Mouse (Mus musculus) MEL (cell line): ENCODE results near the gene Aldh3b1. TPM values are rescaled to one million over a fixed set of nuclear protein-coding genes. Genes with fewer than 3 reads are reported as not detected.

Experiments used
- DNase-seq: peaks from one replicate; pipeline ENCODE4 v3.0.0; 2011; ENCODE audit warnings: low read depth, low spot score
- H3K27ac ChIP-seq: 2 replicates; pipeline ENCODE4 v1.5.1; 2012; ENCODE audit warnings: low read depth, mild to moderate bottlenecking, control low read depth, low read length, moderate library complexity; ENCODE audit not compliant: control insufficient read depth
- H3K27me3 ChIP-seq, 2 experiments: fragments of 150-350 bp in 1 of 2; sonication (generic) in 1 of 2; 2 replicates each; pipeline ENCODE4 v1.6.1; 2012; ENCODE audit warnings: low read length in 2 of 2, mild to moderate bottlenecking in 2 of 2, improper control_type of control experiment in 1 of 2, moderate library complexity in 1 of 2; ENCODE audit not compliant: insufficient read depth in 2 of 2, control insufficient read depth in 1 of 2
- H3K36me3 ChIP-seq, 2 experiments: 2 replicates each; pipeline ENCODE4 v1.6.1; 2012 to 2014; ENCODE audit warnings: low read length in 2 of 2, improper control_type of control experiment in 1 of 2, inconsistent platforms in 1 of 2, mild to moderate bottlenecking in 1 of 2; ENCODE audit not compliant: insufficient read depth in 2 of 2, control insufficient read depth in 1 of 2
- H3K4me1 ChIP-seq, 2 experiments: fragments of 150-350 bp in 1 of 2; sonication (generic) in 1 of 2; 2 replicates each; pipeline ENCODE4 v1.6.1; 2012; ENCODE audit warnings: low read length in 2 of 2, improper control_type of control experiment in 1 of 2, mild to moderate bottlenecking in 1 of 2; ENCODE audit not compliant: insufficient read depth in 2 of 2, control insufficient read depth in 1 of 2
- H3K4me3 ChIP-seq, 2 experiments: fragments of 150-350 bp in 1 of 2; sonication (generic) in 1 of 2; 2 replicates each; pipeline ENCODE4 v1.5.1; 2012; ENCODE audit warnings: low read depth in 2 of 2, low read length in 2 of 2, mild to moderate bottlenecking in 2 of 2, moderate library complexity in 2 of 2, control low read depth in 1 of 2, improper control_type of control experiment in 1 of 2; ENCODE audit not compliant: control insufficient read depth in 1 of 2, insufficient read depth in 1 of 2
- H3K79me2 ChIP-seq: 2 replicates; pipeline ENCODE4 v1.6.1; 2012; ENCODE audit warnings: mild to moderate bottlenecking, low read length, moderate library complexity; ENCODE audit not compliant: control insufficient read depth, poor library complexity, insufficient read depth
- H3K9ac ChIP-seq: 2 replicates; pipeline ENCODE4 v1.6.1; 2012; ENCODE audit warnings: low read depth, mild to moderate bottlenecking, control low read depth, low read length, moderate library complexity; ENCODE audit not compliant: control insufficient read depth, poor library complexity, severe bottlenecking
- H3K9me3 ChIP-seq: fragments of 150-350 bp; sonication (generic); replicated peaks from 2 replicates; pipeline ENCODE4 v1.6.1; 2012; ENCODE audit warnings: mild to moderate bottlenecking, low read length, improper control_type of control experiment, moderate library complexity; ENCODE audit not compliant: insufficient read depth
- CTCF ChIP-seq, 3 experiments: IDR thresholded peaks in 2 of 3; conservative IDR thresholded peaks in 1 of 3; 2 replicates each; pipeline ENCODE4 v1.5.1; 2011 to 2012; ENCODE audit warnings: low read length in 3 of 3, low read depth in 2 of 3, mild to moderate bottlenecking in 2 of 3, improper control_type of control experiment in 1 of 3, inconsistent platforms in 1 of 3, mixed read lengths in 1 of 3, moderate library complexity in 1 of 3; ENCODE audit not compliant: control insufficient read depth in 1 of 3, insufficient read depth in 1 of 3, poor library complexity in 1 of 3, severe bottlenecking in 1 of 3
- ETS1 ChIP-seq: IDR thresholded peaks from 2 replicates; pipeline ENCODE4 v1.6.1; 2012; ENCODE audit warnings: low read depth, mild to moderate bottlenecking, inconsistent platforms, low read length, improper control_type of control experiment, moderate library complexity
- GABPA ChIP-seq: IDR thresholded peaks from 2 replicates; pipeline ENCODE4 v1.6.1; 2012; ENCODE audit warnings: low read depth, mild to moderate bottlenecking, inconsistent platforms, low read length, improper control_type of control experiment, moderate library complexity
- HCFC1 ChIP-seq: IDR thresholded peaks from 2 replicates; pipeline ENCODE4 v1.6.1; 2012; ENCODE audit warnings: low read depth, mild to moderate bottlenecking, inconsistent platforms, low read length, improper control_type of control experiment, moderate library complexity
- JUND ChIP-seq: IDR thresholded peaks from 2 replicates; pipeline ENCODE4 v1.6.1; 2011; ENCODE audit warnings: low read depth, mild to moderate bottlenecking, improper control_type of control experiment, low read length
- MAZ ChIP-seq: IDR thresholded peaks from 2 replicates; pipeline ENCODE4 v1.6.1; 2012; ENCODE audit warnings: low read depth, mild to moderate bottlenecking, inconsistent platforms, low read length, improper control_type of control experiment
- MEF2A ChIP-seq: IDR thresholded peaks from 2 replicates; pipeline ENCODE4 v1.6.1; 2014; ENCODE audit warnings: low read depth, mild to moderate bottlenecking, inconsistent platforms, low read length, improper control_type of control experiment; ENCODE audit not compliant: poor library complexity, insufficient replicate concordance, severe bottlenecking; ENCODE audit errors: extremely low read depth
- NELFE ChIP-seq: IDR thresholded peaks from 2 replicates; pipeline ENCODE4 v1.6.1; 2011; ENCODE audit warnings: low read depth, low read length, improper control_type of control experiment
- NRF1 ChIP-seq: IDR thresholded peaks from 2 replicates; pipeline ENCODE4 v1.6.1; 2014; ENCODE audit warnings: low read depth, mild to moderate bottlenecking, inconsistent platforms, low read length, improper control_type of control experiment, moderate library complexity; ENCODE audit not compliant: poor library complexity, insufficient read depth, severe bottlenecking
- TCF12 ChIP-seq: IDR thresholded peaks from 2 replicates; pipeline ENCODE4 v1.6.1; 2014; ENCODE audit warnings: low read depth, mild to moderate bottlenecking, inconsistent platforms, low read length, improper control_type of control experiment, moderate library complexity
- USF2 ChIP-seq, 2 experiments: IDR thresholded peaks; 2 replicates each; pipeline ENCODE4 v1.6.1; 2011 to 2012; ENCODE audit warnings: improper control_type of control experiment in 2 of 2, low read length in 2 of 2, borderline replicate concordance in 1 of 2, inconsistent platforms in 1 of 2, low read depth in 1 of 2, mild to moderate bottlenecking in 1 of 2; ENCODE audit not compliant: insufficient read depth in 1 of 2
- ZC3H11A ChIP-seq: IDR thresholded peaks from 2 replicates; pipeline ENCODE4 v1.6.1; 2012; ENCODE audit warnings: low read depth, mild to moderate bottlenecking, inconsistent platforms, low read length, improper control_type of control experiment
- polyA plus RNA-seq, 2 experiments: library from polyadenylated mRNA; stranded (reverse) in 1 of 2; unstranded in 1 of 2; fragments of >175 nt in 1 of 2; fragments of >200 nt in 1 of 2; gene quantifications; 2 replicates each; pipeline versions ENCODE4 v1.2.1 to v1.2.4; 2012; ENCODE audit warnings: low replicate concordance in 2 of 2, low read depth in 1 of 2; ENCODE audit not compliant: insufficient read length in 2 of 2, insufficient read depth in 1 of 2, missing spikeins in 1 of 2
- total RNA-seq: library from RNA; depleted of rRNA; stranded (reverse); fragments of 300-350 nt; gene quantifications from 2 replicates; pipeline ENCODE4 v1.2.3, GENCODE M21; 2012

Aldh3b1 gene
- total and polyA plus RNA-seq, 3 experiments, result 0.08 to 0.10 TPM; not detected in 1

GRCm38 (mm10) chr19:3972229-3972628 lies 42.6 kb upstream of the Aldh3b1 start, which contains the start of gene Aldh3b2:
TSS of gene Aldh3b2 (plus strand) at chr19:3972328.
- Histone ChIP-seq H3K36me3 (no peaks in the 10 kb centered on the region), H3K79me2 (no peaks in the 10 kb centered on the region), H3K27me3 (peaks cover 2 to 3% of the 10 kb centered on the region in 2 experiments; a peak in 2 of 4 replicates), H3K9me3 (no peaks in the 10 kb centered on the region), H3K9ac (no peak within 1 kb of the TSS), H3K4me3 (no peak within 1 kb of the TSS), H3K27ac (no peak within 1 kb of the TSS), H3K4me1 (no peaks in the 10 kb centered on the region)
- TF ChIP-seq GABPA (no peak), ZC3H11A (no peak), MAZ (no peak), USF2 (IDR thresholded peaks at IDR 0.05; ENCODE audit: borderline replicate concordance in 1 of 2, insufficient read depth in 1 of 2, low read depth in 1 of 2, low read length in 2 of 2) (no peak), JUND (no peak), HCFC1 (no peak), ETS1 (no peak), NRF1 (no peak), NELFE (no peak)
- DNase-seq, result no peak

GRCm38 (mm10) chr19:3967258-3967657 lies 37.6 kb upstream of the Aldh3b1 start:
- no peaks in the 10 kb centered on the region for H3K79me2 ChIP-seq
- DNase-seq, result peak; percentile 36
- TF ChIP-seq ETS1 (0 out of 2 replicates have a peak, but pooled peaks have one; percentile 7), MEF2A (no peak)
- TF ChIP-seq, all 39 proteins: peak for 1
- no peaks in the 10 kb centered on the region for H3K9me3 ChIP-seq
- H3K9ac ChIP-seq, result no peak overlapping the region
- H3K27ac ChIP-seq, result no peak overlapping the region
- no peak overlapping the region for H3K4me3 ChIP-seq
- no peaks in the 10 kb centered on the region for H3K36me3 ChIP-seq
- 0 out of 4 replicates have a peak, but pooled peaks cover 2 to 3% of the 10 kb centered on the region in 2 experiments for H3K27me3 ChIP-seq
- no peaks in the 10 kb centered on the region for H3K4me1 ChIP-seq

- no peak for DNase-seq
- peak in 1 of 3 experiments; percentile 6; a peak in 1 of 6 replicates for TF ChIP-seq CTCF (IDR thresholded peaks at IDR 0.05 in 2 of 3, conservative IDR thresholded peaks at IDR 0.05 in 1 of 3; ENCODE audit: control insufficient read depth in 1 of 3, insufficient read depth in 1 of 3, low read depth in 2 of 3, low read length in 3 of 3, poor library complexity in 1 of 3, severe bottlenecking in 1 of 3)
- TF ChIP-seq TCF12, result no peak
- Histone ChIP-seq H3K27ac (no peak overlapping the region), H3K4me1 (no peaks in the 10 kb centered on the region), H3K36me3 (no peaks in the 10 kb centered on the region), H3K4me3 (no peak overlapping the region), H3K9me3 (no peaks in the 10 kb centered on the region), H3K79me2 (no peaks in the 10 kb centered on the region), H3K9ac (no peak overlapping the region), H3K27me3 (0 out of 4 replicates have a peak, but pooled peaks cover 1 to 2% of the 10 kb centered on the region in 2 experiments)
Measured at GRCm38 (mm10) chr19:3966330-3967075, 36.9 kb upstream of the Aldh3b1 start.
